Mouse (Mus musculus) MEL (cell line): ENCODE data around the gene Gm2174. TPM values are rescaled to one million over a fixed set of nuclear protein-coding genes. Genes with fewer than 3 reads are reported as not detected.

Experiments used
- DNase-seq: peaks from one replicate; pipeline ENCODE4 v3.0.0; 2011; ENCODE audit warnings: low read depth, low spot score
- H3K27ac ChIP-seq: 2 replicates; pipeline ENCODE4 v1.5.1; 2012; ENCODE audit warnings: low read depth, mild to moderate bottlenecking, control low read depth, low read length, moderate library complexity; ENCODE audit not compliant: control insufficient read depth
- H3K27me3 ChIP-seq, 2 experiments: fragments of 150-350 bp in 1 of 2; sonication (generic) in 1 of 2; 2 replicates each; pipeline ENCODE4 v1.6.1; 2012; ENCODE audit warnings: low read length in 2 of 2, mild to moderate bottlenecking in 2 of 2, improper control_type of control experiment in 1 of 2, moderate library complexity in 1 of 2; ENCODE audit not compliant: insufficient read depth in 2 of 2, control insufficient read depth in 1 of 2
- H3K36me3 ChIP-seq, 2 experiments: 2 replicates each; pipeline ENCODE4 v1.6.1; 2012 to 2014; ENCODE audit warnings: low read length in 2 of 2, improper control_type of control experiment in 1 of 2, inconsistent platforms in 1 of 2, mild to moderate bottlenecking in 1 of 2; ENCODE audit not compliant: insufficient read depth in 2 of 2, control insufficient read depth in 1 of 2
- H3K4me1 ChIP-seq, 2 experiments: fragments of 150-350 bp in 1 of 2; sonication (generic) in 1 of 2; 2 replicates each; pipeline ENCODE4 v1.6.1; 2012; ENCODE audit warnings: low read length in 2 of 2, improper control_type of control experiment in 1 of 2, mild to moderate bottlenecking in 1 of 2; ENCODE audit not compliant: insufficient read depth in 2 of 2, control insufficient read depth in 1 of 2
- H3K4me3 ChIP-seq, 2 experiments: fragments of 150-350 bp in 1 of 2; sonication (generic) in 1 of 2; 2 replicates each; pipeline ENCODE4 v1.5.1; 2012; ENCODE audit warnings: low read depth in 2 of 2, low read length in 2 of 2, mild to moderate bottlenecking in 2 of 2, moderate library complexity in 2 of 2, control low read depth in 1 of 2, improper control_type of control experiment in 1 of 2; ENCODE audit not compliant: control insufficient read depth in 1 of 2, insufficient read depth in 1 of 2
- H3K79me2 ChIP-seq: 2 replicates; pipeline ENCODE4 v1.6.1; 2012; ENCODE audit warnings: mild to moderate bottlenecking, low read length, moderate library complexity; ENCODE audit not compliant: control insufficient read depth, poor library complexity, insufficient read depth
- H3K9ac ChIP-seq: 2 replicates; pipeline ENCODE4 v1.6.1; 2012; ENCODE audit warnings: low read depth, mild to moderate bottlenecking, control low read depth, low read length, moderate library complexity; ENCODE audit not compliant: control insufficient read depth, poor library complexity, severe bottlenecking
- H3K9me3 ChIP-seq: fragments of 150-350 bp; sonication (generic); replicated peaks from 2 replicates; pipeline ENCODE4 v1.6.1; 2012; ENCODE audit warnings: mild to moderate bottlenecking, low read length, improper control_type of control experiment, moderate library complexity; ENCODE audit not compliant: insufficient read depth
- CHD1 ChIP-seq: IDR thresholded peaks from 2 replicates; pipeline ENCODE4 v1.6.1; 2012; ENCODE audit warnings: low read depth, mild to moderate bottlenecking, inconsistent platforms, low read length, improper control_type of control experiment
- CHD2 ChIP-seq: IDR thresholded peaks from 2 replicates; pipeline ENCODE4 v1.6.1; 2011; ENCODE audit warnings: low read length, improper control_type of control experiment
- E2F4 ChIP-seq: IDR thresholded peaks from 2 replicates; pipeline ENCODE4 v1.6.1; 2011; ENCODE audit warnings: low read depth, low read length, improper control_type of control experiment, borderline replicate concordance
- ETS1 ChIP-seq: IDR thresholded peaks from 2 replicates; pipeline ENCODE4 v1.6.1; 2012; ENCODE audit warnings: low read depth, mild to moderate bottlenecking, inconsistent platforms, low read length, improper control_type of control experiment, moderate library complexity
- GATA1 ChIP-seq: IDR thresholded peaks from 2 replicates; pipeline ENCODE4 v1.6.1; 2011; ENCODE audit warnings: low read depth, low read length, improper control_type of control experiment
- JUND ChIP-seq: IDR thresholded peaks from 2 replicates; pipeline ENCODE4 v1.6.1; 2011; ENCODE audit warnings: low read depth, mild to moderate bottlenecking, improper control_type of control experiment, low read length
- MAX ChIP-seq: IDR thresholded peaks from 2 replicates; pipeline ENCODE4 v1.6.1; 2011; ENCODE audit warnings: low read length, improper control_type of control experiment
- MEF2A ChIP-seq: IDR thresholded peaks from 2 replicates; pipeline ENCODE4 v1.6.1; 2014; ENCODE audit warnings: low read depth, mild to moderate bottlenecking, inconsistent platforms, low read length, improper control_type of control experiment; ENCODE audit not compliant: poor library complexity, insufficient replicate concordance, severe bottlenecking; ENCODE audit errors: extremely low read depth
- MYC ChIP-seq: IDR thresholded peaks from 2 replicates; pipeline ENCODE4 v1.6.1; 2011; ENCODE audit warnings: low read depth, mild to moderate bottlenecking, low read length, improper control_type of control experiment, moderate library complexity
- NELFE ChIP-seq: IDR thresholded peaks from 2 replicates; pipeline ENCODE4 v1.6.1; 2011; ENCODE audit warnings: low read depth, low read length, improper control_type of control experiment
- NRF1 ChIP-seq: IDR thresholded peaks from 2 replicates; pipeline ENCODE4 v1.6.1; 2014; ENCODE audit warnings: low read depth, mild to moderate bottlenecking, inconsistent platforms, low read length, improper control_type of control experiment, moderate library complexity; ENCODE audit not compliant: poor library complexity, insufficient read depth, severe bottlenecking
- POLR2A ChIP-seq, 2 experiments: IDR thresholded peaks; 2 replicates each; pipeline ENCODE4 v1.6.1; 2011 to 2012; ENCODE audit warnings: low read length in 2 of 2, mild to moderate bottlenecking in 2 of 2, control low read depth in 1 of 2, improper control_type of control experiment in 1 of 2, low read depth in 1 of 2, moderate library complexity in 1 of 2; ENCODE audit not compliant: control insufficient read depth in 1 of 2, insufficient read depth in 1 of 2, poor library complexity in 1 of 2
- POLR2AphosphoS5 ChIP-seq: IDR thresholded peaks from 2 replicates; pipeline ENCODE4 v1.6.1; 2012; ENCODE audit warnings: low read depth, borderline replicate concordance, mild to moderate bottlenecking, inconsistent platforms, low read length, moderate library complexity, mixed read lengths
- RAD21 ChIP-seq: IDR thresholded peaks from 2 replicates; pipeline ENCODE4 v1.6.1; 2011; ENCODE audit warnings: mild to moderate bottlenecking, low read depth, low read length, improper control_type of control experiment
- RCOR1 ChIP-seq: IDR thresholded peaks from 2 replicates; pipeline ENCODE4 v1.6.1; 2012; ENCODE audit warnings: low read depth, mild to moderate bottlenecking, inconsistent platforms, low read length, improper control_type of control experiment
- TAL1 ChIP-seq: IDR thresholded peaks from 2 replicates; pipeline ENCODE4 v1.6.1; 2012; ENCODE audit warnings: mild to moderate bottlenecking, inconsistent platforms, low read length, moderate library complexity, mixed read lengths
- TBP ChIP-seq: IDR thresholded peaks from 2 replicates; pipeline ENCODE4 v1.8.0; 2011; ENCODE audit warnings: low read depth, low read length, improper control_type of control experiment
- TCF12 ChIP-seq: IDR thresholded peaks from 2 replicates; pipeline ENCODE4 v1.6.1; 2014; ENCODE audit warnings: low read depth, mild to moderate bottlenecking, inconsistent platforms, low read length, improper control_type of control experiment, moderate library complexity
- UBTF ChIP-seq: IDR thresholded peaks from 2 replicates; pipeline ENCODE4 v1.6.1; 2012; ENCODE audit warnings: low read depth, mild to moderate bottlenecking, inconsistent platforms, low read length, improper control_type of control experiment, moderate library complexity, borderline replicate concordance; ENCODE audit not compliant: insufficient read depth
- ZNF384 ChIP-seq: IDR thresholded peaks from 2 replicates; pipeline ENCODE4 v1.6.1; 2012; ENCODE audit warnings: low read depth, mild to moderate bottlenecking, inconsistent platforms, low read length, improper control_type of control experiment
- polyA plus RNA-seq, 2 experiments: library from polyadenylated mRNA; stranded (reverse) in 1 of 2; unstranded in 1 of 2; fragments of >175 nt in 1 of 2; fragments of >200 nt in 1 of 2; gene quantifications; 2 replicates each; pipeline versions ENCODE4 v1.2.1 to v1.2.4; 2012; ENCODE audit warnings: low replicate concordance in 2 of 2, low read depth in 1 of 2; ENCODE audit not compliant: insufficient read length in 2 of 2, insufficient read depth in 1 of 2, missing spikeins in 1 of 2
- total RNA-seq: library from RNA; depleted of rRNA; stranded (reverse); fragments of 300-350 nt; gene quantifications from 2 replicates; pipeline ENCODE4 v1.2.3, GENCODE M21; 2012

The Gm2174 gene
- total and polyA plus RNA-seq, 3 experiments, result 2.5 TPM; not detected in 2

GRCm38 (mm10) chrX:56464906-56465305 is 17.1 kb downstream of the Gm2174 start (continued):
- peak; percentile 92; the same call in 1 of the 2 replicates for TF ChIP-seq MEF2A

DNA sequence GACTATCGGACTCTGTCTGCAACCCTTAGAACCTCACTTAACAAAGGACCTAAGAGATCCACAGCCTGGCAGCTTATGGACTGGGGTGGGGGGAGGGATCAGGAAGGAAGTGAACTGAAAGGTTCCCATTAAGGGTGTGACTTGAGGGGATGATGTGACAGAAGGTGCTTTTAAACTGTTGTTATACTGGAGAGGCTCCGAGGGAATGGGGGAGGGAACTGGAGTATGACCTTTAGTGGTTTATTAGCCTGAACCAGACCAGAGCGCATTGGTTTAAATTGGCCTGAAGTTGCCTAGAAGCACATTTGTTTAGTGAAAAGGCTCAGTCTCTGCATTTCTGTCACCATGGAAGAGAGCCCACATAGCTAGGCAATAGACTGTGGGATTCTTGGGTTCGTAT is 19.9 kb downstream of the Gm2174 start:
- Histone ChIP-seq H3K4me3 (no peak overlapping the region), H3K27me3 (no peaks in the 10 kb centered on the region), H3K4me1 (peaks cover 4 to 5% of the 10 kb centered on the region in 2 experiments; a peak in 3 of 4 replicates), H3K79me2 (no peaks in the 10 kb centered on the region; the same call in 1 of the 2 replicates), H3K9ac (no peak overlapping the region), H3K36me3 (peaks cover 0 to 11% of the 10 kb centered on the region in 2 experiments; a peak in 3 of 4 replicates), H3K9me3 (no peaks in the 10 kb centered on the region), H3K27ac (no peak overlapping the region)
- no peak for TF ChIP-seq POLR2A (IDR thresholded peaks at IDR 0.05; ENCODE audit: control insufficient read depth in 1 of 2, insufficient read depth in 1 of 2, low read depth in 1 of 2, low read length in 2 of 2, poor library complexity in 1 of 2)
- TF ChIP-seq RAD21, result no peak
- TF ChIP-seq ZNF384, result no peak
- no peak for TF ChIP-seq CHD2
- TF ChIP-seq MAX, result no peak
- TF ChIP-seq TCF12, result no peak
- TF ChIP-seq TAL1, result no peak
- no peak for TF ChIP-seq E2F4
- no peak for DNase-seq

- no peaks in the 10 kb centered on the region; the same call in 1 of the 2 replicates for H3K79me2 ChIP-seq
- DNase-seq, result no peak
- H3K4me3 ChIP-seq, result no peak overlapping the region
- peaks cover 0 to 11% of the 10 kb centered on the region in 2 experiments; a peak in 3 of 4 replicates for H3K36me3 ChIP-seq
- no peak overlapping the region for H3K27ac ChIP-seq
- TF ChIP-seq MYC, result no peak
- no peak for TF ChIP-seq GATA1
- no peak for TF ChIP-seq JUND
- no peak for TF ChIP-seq NELFE
- TF ChIP-seq CHD1, result no peak
- no peak for TF ChIP-seq TBP
- no peak for TF ChIP-seq NRF1
- no peak for TF ChIP-seq E2F4
- no peak for TF ChIP-seq POLR2AphosphoS5
- TF ChIP-seq RCOR1, result no peak
- TF ChIP-seq UBTF, result no peak
- TF ChIP-seq ETS1, result no peak
- no peak overlapping the region for H3K9ac ChIP-seq
- peaks cover 4 to 5% of the 10 kb centered on the region in 2 experiments; a peak in 3 of 4 replicates for H3K4me1 ChIP-seq
- H3K27me3 ChIP-seq, result no peaks in the 10 kb centered on the region
- no peaks in the 10 kb centered on the region for H3K9me3 ChIP-seq
These were observed 20.7 kb downstream of the Gm2174 start for GRCm38 (mm10) chrX:56468422-56468821.
